Mouse (Mus musculus): ENCODE measurements around the gene Cdc26. TPM values are rescaled to one million over a fixed set of nuclear protein-coding genes. Genes with fewer than 3 reads are reported as not detected.

Cdc26 gene
- polyA plus RNA-seq, 1 experiment from 2014 or later = 82.0 TPM

Other genes with a start within 250 kb of the Cdc26 start
- gene Zfp37, start 177.6 kb downstream of the Cdc26 start, polyA plus RNA-seq (2015; fragmentation: Nextera tagmentation; extraction: Ambion mirVana) = 5.3 and 6.0 TPM in 2 replicates
- 22.2 and 27.3 TPM in 2 replicates for gene Slc31a2, start 146.1 kb downstream of the Cdc26 start, polyA plus RNA-seq (2015; fragmentation: Nextera tagmentation; extraction: Ambion mirVana)
- gene Fkbp15, start 48.1 kb downstream of the Cdc26 start, polyA plus RNA-seq (2015; fragmentation: Nextera tagmentation; extraction: Ambion mirVana) = 15.2 and 19.6 TPM in 2 replicates
- gene Slc31a1, start 47.9 kb downstream of the Cdc26 start, polyA plus RNA-seq (2015; fragmentation: Nextera tagmentation; extraction: Ambion mirVana) = 34.9 and 41.0 TPM in 2 replicates
- 11.5 and 13.4 TPM in 2 replicates for gene Prpf4, start 155 bp upstream of the Cdc26 start, polyA plus RNA-seq (2015; fragmentation: Nextera tagmentation; extraction: Ambion mirVana)
- gene Rnf183, start 26.6 kb upstream of the Cdc26 start, polyA plus RNA-seq (2015; fragmentation: Nextera tagmentation; extraction: Ambion mirVana) = not detected in 2 replicates
- 2.5 and 3.2 TPM in 2 replicates for gene Wdr31, start 62.3 kb upstream of the Cdc26 start, polyA plus RNA-seq (2015; fragmentation: Nextera tagmentation; extraction: Ambion mirVana)
- gene Bspry, start 71.4 kb upstream of the Cdc26 start, polyA plus RNA-seq (2015; fragmentation: Nextera tagmentation; extraction: Ambion mirVana) = 1.4 and 4.4 TPM in 2 replicates
- 7.6 and 10.8 TPM in 2 replicates for gene Hdhd3, start 94.8 kb upstream of the Cdc26 start, polyA plus RNA-seq (2015; fragmentation: Nextera tagmentation; extraction: Ambion mirVana)
- gene Alad, start 111.3 kb upstream of the Cdc26 start, polyA plus RNA-seq (2015; fragmentation: Nextera tagmentation; extraction: Ambion mirVana) = 56.0 and 65.4 TPM in 2 replicates
- 43.1 and 53.9 TPM in 2 replicates for gene Pole3, start 116.4 kb upstream of the Cdc26 start, polyA plus RNA-seq (2015; fragmentation: Nextera tagmentation; extraction: Ambion mirVana)
- 0.20 and 0.37 TPM in 2 replicates for gene 4933430I17Rik, start 116.7 kb upstream of the Cdc26 start, polyA plus RNA-seq (2015; fragmentation: Nextera tagmentation; extraction: Ambion mirVana)
- 56.9 and 72.2 TPM in 2 replicates for gene Rgs3, start 151.2 kb upstream of the Cdc26 start, polyA plus RNA-seq (2015; fragmentation: Nextera tagmentation; extraction: Ambion mirVana)